Mouse (Mus musculus) MEL (cell line): ENCODE data around the gene Ppp2ca. TPM values are rescaled to one million over a fixed set of nuclear protein-coding genes. Genes with fewer than 3 reads are reported as not detected.

Experiments
- DNase-seq: peaks from one replicate; pipeline ENCODE4 v3.0.0; 2011; ENCODE audit warnings: low read depth, low spot score
- H3K27ac ChIP-seq: 2 replicates; pipeline ENCODE4 v1.5.1; 2012; ENCODE audit warnings: low read depth, mild to moderate bottlenecking, control low read depth, low read length, moderate library complexity; ENCODE audit not compliant: control insufficient read depth
- H3K27me3 ChIP-seq, 2 experiments: fragments of 150-350 bp in 1 of 2; sonication (generic) in 1 of 2; 2 replicates each; pipeline ENCODE4 v1.6.1; 2012; ENCODE audit warnings: low read length in 2 of 2, mild to moderate bottlenecking in 2 of 2, improper control_type of control experiment in 1 of 2, moderate library complexity in 1 of 2; ENCODE audit not compliant: insufficient read depth in 2 of 2, control insufficient read depth in 1 of 2
- H3K36me3 ChIP-seq, 2 experiments: 2 replicates each; pipeline ENCODE4 v1.6.1; 2012 to 2014; ENCODE audit warnings: low read length in 2 of 2, improper control_type of control experiment in 1 of 2, inconsistent platforms in 1 of 2, mild to moderate bottlenecking in 1 of 2; ENCODE audit not compliant: insufficient read depth in 2 of 2, control insufficient read depth in 1 of 2
- H3K4me1 ChIP-seq, 2 experiments: fragments of 150-350 bp in 1 of 2; sonication (generic) in 1 of 2; 2 replicates each; pipeline ENCODE4 v1.6.1; 2012; ENCODE audit warnings: low read length in 2 of 2, improper control_type of control experiment in 1 of 2, mild to moderate bottlenecking in 1 of 2; ENCODE audit not compliant: insufficient read depth in 2 of 2, control insufficient read depth in 1 of 2
- H3K4me3 ChIP-seq, 2 experiments: fragments of 150-350 bp in 1 of 2; sonication (generic) in 1 of 2; 2 replicates each; pipeline ENCODE4 v1.5.1; 2012; ENCODE audit warnings: low read depth in 2 of 2, low read length in 2 of 2, mild to moderate bottlenecking in 2 of 2, moderate library complexity in 2 of 2, control low read depth in 1 of 2, improper control_type of control experiment in 1 of 2; ENCODE audit not compliant: control insufficient read depth in 1 of 2, insufficient read depth in 1 of 2
- H3K79me2 ChIP-seq: 2 replicates; pipeline ENCODE4 v1.6.1; 2012; ENCODE audit warnings: mild to moderate bottlenecking, low read length, moderate library complexity; ENCODE audit not compliant: control insufficient read depth, poor library complexity, insufficient read depth
- H3K9ac ChIP-seq: 2 replicates; pipeline ENCODE4 v1.6.1; 2012; ENCODE audit warnings: low read depth, mild to moderate bottlenecking, control low read depth, low read length, moderate library complexity; ENCODE audit not compliant: control insufficient read depth, poor library complexity, severe bottlenecking
- H3K9me3 ChIP-seq: fragments of 150-350 bp; sonication (generic); replicated peaks from 2 replicates; pipeline ENCODE4 v1.6.1; 2012; ENCODE audit warnings: mild to moderate bottlenecking, low read length, improper control_type of control experiment, moderate library complexity; ENCODE audit not compliant: insufficient read depth
- CHD2 ChIP-seq: IDR thresholded peaks from 2 replicates; pipeline ENCODE4 v1.6.1; 2011; ENCODE audit warnings: low read length, improper control_type of control experiment
- E2F4 ChIP-seq: IDR thresholded peaks from 2 replicates; pipeline ENCODE4 v1.6.1; 2011; ENCODE audit warnings: low read depth, low read length, improper control_type of control experiment, borderline replicate concordance
- EP300 ChIP-seq, 2 experiments: IDR thresholded peaks; 2 replicates each; pipeline ENCODE4 v1.6.1; 2011; ENCODE audit warnings: improper control_type of control experiment in 2 of 2, low read length in 2 of 2, low read depth in 1 of 2, mild to moderate bottlenecking in 1 of 2
- GABPA ChIP-seq: IDR thresholded peaks from 2 replicates; pipeline ENCODE4 v1.6.1; 2012; ENCODE audit warnings: low read depth, mild to moderate bottlenecking, inconsistent platforms, low read length, improper control_type of control experiment, moderate library complexity
- GATA1 ChIP-seq: IDR thresholded peaks from 2 replicates; pipeline ENCODE4 v1.6.1; 2011; ENCODE audit warnings: low read depth, low read length, improper control_type of control experiment
- HCFC1 ChIP-seq: IDR thresholded peaks from 2 replicates; pipeline ENCODE4 v1.6.1; 2012; ENCODE audit warnings: low read depth, mild to moderate bottlenecking, inconsistent platforms, low read length, improper control_type of control experiment, moderate library complexity
- JUND ChIP-seq: IDR thresholded peaks from 2 replicates; pipeline ENCODE4 v1.6.1; 2011; ENCODE audit warnings: low read depth, mild to moderate bottlenecking, improper control_type of control experiment, low read length
- KAT2A ChIP-seq: conservative IDR thresholded peaks from 2 replicates; pipeline ENCODE4 v1.6.1; 2012; ENCODE audit warnings: low read depth, low read length, improper control_type of control experiment, inconsistent platforms
- MAFK ChIP-seq: IDR thresholded peaks from 2 replicates; pipeline ENCODE4 v1.6.1; 2011; ENCODE audit warnings: low read depth, mild to moderate bottlenecking, low read length, improper control_type of control experiment, borderline replicate concordance
- MEF2A ChIP-seq: IDR thresholded peaks from 2 replicates; pipeline ENCODE4 v1.6.1; 2014; ENCODE audit warnings: low read depth, mild to moderate bottlenecking, inconsistent platforms, low read length, improper control_type of control experiment; ENCODE audit not compliant: poor library complexity, insufficient replicate concordance, severe bottlenecking; ENCODE audit errors: extremely low read depth
- MYB ChIP-seq: IDR thresholded peaks from 2 replicates; pipeline ENCODE4 v1.6.1; 2011; ENCODE audit warnings: mild to moderate bottlenecking, low read depth, low read length, improper control_type of control experiment
- MYC ChIP-seq: IDR thresholded peaks from 2 replicates; pipeline ENCODE4 v1.6.1; 2011; ENCODE audit warnings: low read depth, mild to moderate bottlenecking, low read length, improper control_type of control experiment, moderate library complexity
- NELFE ChIP-seq: IDR thresholded peaks from 2 replicates; pipeline ENCODE4 v1.6.1; 2011; ENCODE audit warnings: low read depth, low read length, improper control_type of control experiment
- POLR2A ChIP-seq, 2 experiments: IDR thresholded peaks; 2 replicates each; pipeline ENCODE4 v1.6.1; 2011 to 2012; ENCODE audit warnings: low read length in 2 of 2, mild to moderate bottlenecking in 2 of 2, control low read depth in 1 of 2, improper control_type of control experiment in 1 of 2, low read depth in 1 of 2, moderate library complexity in 1 of 2; ENCODE audit not compliant: control insufficient read depth in 1 of 2, insufficient read depth in 1 of 2, poor library complexity in 1 of 2
- POLR2AphosphoS2 ChIP-seq: IDR thresholded peaks from 2 replicates; pipeline ENCODE4 v1.6.1; 2011; ENCODE audit warnings: low read length, improper control_type of control experiment
- POLR2AphosphoS5 ChIP-seq: IDR thresholded peaks from 2 replicates; pipeline ENCODE4 v1.6.1; 2012; ENCODE audit warnings: low read depth, borderline replicate concordance, mild to moderate bottlenecking, inconsistent platforms, low read length, moderate library complexity, mixed read lengths
- RCOR1 ChIP-seq: IDR thresholded peaks from 2 replicates; pipeline ENCODE4 v1.6.1; 2012; ENCODE audit warnings: low read depth, mild to moderate bottlenecking, inconsistent platforms, low read length, improper control_type of control experiment
- SMC3 ChIP-seq: IDR thresholded peaks from 2 replicates; pipeline ENCODE4 v1.6.1; 2011; ENCODE audit warnings: low read depth, low read length, improper control_type of control experiment
- UBTF ChIP-seq: IDR thresholded peaks from 2 replicates; pipeline ENCODE4 v1.6.1; 2012; ENCODE audit warnings: low read depth, mild to moderate bottlenecking, inconsistent platforms, low read length, improper control_type of control experiment, moderate library complexity, borderline replicate concordance; ENCODE audit not compliant: insufficient read depth
- ZC3H11A ChIP-seq: IDR thresholded peaks from 2 replicates; pipeline ENCODE4 v1.6.1; 2012; ENCODE audit warnings: low read depth, mild to moderate bottlenecking, inconsistent platforms, low read length, improper control_type of control experiment
- ZKSCAN1 ChIP-seq: IDR thresholded peaks from 2 replicates; pipeline ENCODE4 v1.6.1; 2012; ENCODE audit warnings: low read depth, mild to moderate bottlenecking, inconsistent platforms, low read length, improper control_type of control experiment, moderate library complexity
- polyA plus RNA-seq, 2 experiments: library from polyadenylated mRNA; stranded (reverse) in 1 of 2; unstranded in 1 of 2; fragments of >175 nt in 1 of 2; fragments of >200 nt in 1 of 2; gene quantifications; 2 replicates each; pipeline versions ENCODE4 v1.2.1 to v1.2.4; 2012; ENCODE audit warnings: low replicate concordance in 2 of 2, low read depth in 1 of 2; ENCODE audit not compliant: insufficient read length in 2 of 2, insufficient read depth in 1 of 2, missing spikeins in 1 of 2
- total RNA-seq: library from RNA; depleted of rRNA; stranded (reverse); fragments of 300-350 nt; gene quantifications from 2 replicates; pipeline ENCODE4 v1.2.3, GENCODE M21; 2012

The Ppp2ca gene
- total and polyA plus RNA-seq, 3 experiments, result 78.2 to 113 (median 102) TPM

GRCm38 (mm10) chr11:52127169-52127568 is 28.7 kb downstream of the Ppp2ca start:
- peaks cover 0 to 19% of the 10 kb centered on the region in 2 experiments; a peak in 2 of 4 replicates for H3K36me3 ChIP-seq
- H3K27me3 ChIP-seq, result no peaks in the 10 kb centered on the region

GRCm38 (mm10) chr11:52127760-52128159 is 29.3 kb downstream of the Ppp2ca start:
- H3K4me1 ChIP-seq, result 0 out of 4 replicates have a peak, but pooled peaks cover 0 to 3% of the 10 kb centered on the region in 2 experiments
- no peak overlapping the region for H3K9ac ChIP-seq
- H3K36me3 ChIP-seq, result peaks cover 0 to 13% of the 10 kb centered on the region in 2 experiments; a peak in 2 of 4 replicates
- H3K4me3 ChIP-seq, result no peak overlapping the region
- TF ChIP-seq ZC3H11A (no peak), ZKSCAN1 (no peak), HCFC1 (no peak), SMC3 (no peak), MYB (no peak), E2F4 (no peak), POLR2AphosphoS2 (no peak), POLR2A (IDR thresholded peaks at IDR 0.05; ENCODE audit: control insufficient read depth in 1 of 2, insufficient read depth in 1 of 2, low read depth in 1 of 2, low read length in 2 of 2, poor library complexity in 1 of 2) (no peak; a peak in 2 of 4 replicates), EP300 (IDR thresholded peaks at IDR 0.05; ENCODE audit: low read depth in 1 of 2, low read length in 2 of 2) (no peak), GABPA (no peak), NELFE (no peak), MYC (no peak), KAT2A (no peak)
- no peaks in the 10 kb centered on the region for H3K9me3 ChIP-seq
- H3K27me3 ChIP-seq, result no peaks in the 10 kb centered on the region
- DNase-seq, result peak; percentile 35
- H3K79me2 ChIP-seq, result no peaks in the 10 kb centered on the region
- no peak overlapping the region for H3K27ac ChIP-seq

More at GRCm38 (mm10) chr11:52127169-52127568, 28.7 kb downstream of the Ppp2ca start:
- H3K79me2 ChIP-seq, result no peaks in the 10 kb centered on the region
- no peak overlapping the region for H3K27ac ChIP-seq
- H3K4me1 ChIP-seq, result 0 out of 4 replicates have a peak, but pooled peaks cover 0 to 3% of the 10 kb centered on the region in 2 experiments
- no peak overlapping the region for H3K9ac ChIP-seq
- no peaks in the 10 kb centered on the region for H3K9me3 ChIP-seq
- peak; percentile 17 for DNase-seq
- no peak overlapping the region for H3K4me3 ChIP-seq
- no peak for TF ChIP-seq JUND
- TF ChIP-seq MEF2A, result no peak
- TF ChIP-seq GATA1, result no peak
- TF ChIP-seq POLR2AphosphoS2, result no peak
- no peak for TF ChIP-seq RCOR1
- no peak for TF ChIP-seq POLR2AphosphoS5
- TF ChIP-seq MYB, result no peak
- TF ChIP-seq ZKSCAN1, result no peak
- no peak for TF ChIP-seq NELFE
- TF ChIP-seq MAFK, result no peak
- no peak for TF ChIP-seq UBTF
- no peak for TF ChIP-seq CHD2
